Mouse (Mus musculus) heart, adult 8-10 months (tissue): ENCODE measurements around the gene Setdb1. TPM values are rescaled to one million over a fixed set of nuclear protein-coding genes. Genes with fewer than 3 reads are reported as not detected.
A peak's percentile ranks its signal among the peaks of the same experiment; 100 is the strongest.

ENCODE experiments used
- DNase-seq: peaks from one replicate; pipeline ENCODE4 v3.0.0; 2022; ENCODE audit warnings: low spot score
- total RNA-seq, 4 experiments: library from RNA; stranded (reverse); gene quantifications; 2 replicates each; pipeline ENCODE4 v1.2.4; 2022

Gene Setdb1
- total RNA-seq, 4 experiments from 2014 or later, result 10.1 to 12.0 (median 10.4) TPM

GRCm38 (mm10) chr3:95292899-95293298, 64.1 kb downstream of the Setdb1 start:
- no peak for DNase-seq

- DNase-seq, result no peak
These were observed 66.0 kb downstream of the Setdb1 start for GRCm38 (mm10) chr3:95291041-95291440.

- no peak for DNase-seq
These were observed 66.8 kb downstream of the Setdb1 start for GRCm38 (mm10) chr3:95290156-95290555.

- DNase-seq, result no peak
These were observed 67.6 kb downstream of the Setdb1 start for GRCm38 (mm10) chr3:95289419-95289818.

GRCm38 (mm10) chr3:95287541-95287940, 69.5 kb downstream of the Setdb1 start:
- no peak for DNase-seq

GRCm38 (mm10) chr3:95286510-95286909, 70.5 kb downstream of the Setdb1 start:
- DNase-seq, result peak; percentile 55

GRCm38 (mm10) chr3:95286011-95286410, 71.0 kb downstream of the Setdb1 start:
- DNase-seq, result no peak

GRCm38 (mm10) chr3:95285390-95285789, 71.6 kb downstream of the Setdb1 start:
- DNase-seq, result no peak

GRCm38 (mm10) chr3:95284501-95285281, 72.3 kb downstream of the Setdb1 start:
- DNase-seq, result no peak

GRCm38 (mm10) chr3:95284062-95284461, 72.9 kb downstream of the Setdb1 start:
- DNase-seq, result no peak

- DNase-seq, result peak; percentile 21
These were observed 73.4 kb downstream of the Setdb1 start for GRCm38 (mm10) chr3:95283589-95283941.

- DNase-seq, result peak; percentile 78
These were observed 74.0 kb downstream of the Setdb1 start for GRCm38 (mm10) chr3:95282865-95283588.

- DNase-seq, result peak; percentile 61
These were observed 74.6 kb downstream of the Setdb1 start for GRCm38 (mm10) chr3:95282381-95282864.

- peak; percentile 98 for DNase-seq
These were observed 75.5 kb downstream of the Setdb1 start, which contains the start of the genes Mindy1 and Prune1 for GRCm38 (mm10) chr3:95281216-95282126. Gene Mindy1 (plus strand): TSS chr3:95281345. Gene Prune1 (minus strand): TSS chr3:95282076.

- no peak for DNase-seq
These were observed 76.3 kb downstream of the Setdb1 start for GRCm38 (mm10) chr3:95280747-95281146.

- peak; percentile 37 for DNase-seq
These were observed 79.9 kb downstream of the Setdb1 start for GRCm38 (mm10) chr3:95277149-95277551.

GRCm38 (mm10) chr3:95276428-95276934, 80.5 kb downstream of the Setdb1 start:
- DNase-seq, result no peak

GRCm38 (mm10) chr3:95275161-95275560, 81.8 kb downstream of the Setdb1 start:
- no peak for DNase-seq

GRCm38 (mm10) chr3:95274453-95274852, 82.5 kb downstream of the Setdb1 start:
- no peak for DNase-seq
